Mouse (Mus musculus) neural tube, embryonic 12.5 days (tissue): Measurements from ENCODE around the gene Sypl2. TPM values are rescaled to one million over a fixed set of nuclear protein-coding genes. Genes with fewer than 3 reads are reported as not detected.

Experiments used
- ATAC-seq: fragments of 200-750 bp; cut with Nextera tagmentation; 2 replicates; pipeline ENCODE4 v1.8.0; 2017; ENCODE audit warnings: low read depth, mild to moderate bottlenecking, moderate TSS enrichment, moderate library complexity; ENCODE audit not compliant: low FRiP score
- H3K27ac ChIP-seq: fragments of 300-500 bp; sonication (generic); 2 replicates; pipeline ENCODE4 v1.5.1; 2016
- H3K27me3 ChIP-seq: fragments of 300-500 bp; sonication (generic); replicated peaks from 2 replicates; pipeline ENCODE4 v1.6.1; 2016; ENCODE audit warnings: mild to moderate bottlenecking
- H3K36me3 ChIP-seq: fragments of 300-500 bp; sonication (generic); 2 replicates; pipeline ENCODE4 v1.6.1; 2016; ENCODE audit warnings: mild to moderate bottlenecking
- H3K4me1 ChIP-seq: fragments of 300-500 bp; sonication (generic); 2 replicates; pipeline ENCODE4 v1.6.1; 2016
- H3K4me2 ChIP-seq: fragments of 300-500 bp; sonication (generic); replicated peaks from 2 replicates; pipeline ENCODE4 v1.6.1; 2016; ENCODE audit warnings: mild to moderate bottlenecking
- H3K4me3 ChIP-seq: fragments of 300-500 bp; sonication (generic); 2 replicates; pipeline ENCODE4 v1.5.1; 2016
- H3K9ac ChIP-seq: fragments of 300-500 bp; sonication (generic); 2 replicates; pipeline ENCODE4 v1.6.1; 2016; ENCODE audit warnings: mild to moderate bottlenecking
- H3K9me3 ChIP-seq: fragments of 300-500 bp; sonication (generic); 2 replicates; pipeline ENCODE4 v1.6.1; 2016; ENCODE audit warnings: mild to moderate bottlenecking
- whole genome bisulfite sequencing: fragments of 180-500 bp; shearing (Covaris S2); methylation state at CpG from one replicate; pipeline ENCODE4 v1.1.7; 2016; 5-methylcytosine and 5-hydroxymethylcytosine counted together
- polyA plus RNA-seq: library from polyadenylated mRNA; unstranded; fragments of >200 nt; fragmentation: Nextera tagmentation; extraction: Ambion mirVana; gene quantifications from 2 replicates; pipeline ENCODE4 v1.2.1, GENCODE M21; 2016

The Sypl2 gene
- polyA plus RNA-seq, 1 experiment from 2014 or later, result 0.47 TPM

GRCm38 (mm10) chr3:108186098-108187047 lies 40.1 kb downstream of the Sypl2 start, which contains the start of gene Amigo1:
Amigo1 (plus strand) TSS chr3:108186335.
- H3K27ac ChIP-seq, result no peak within 1 kb of the TSS
- 0 out of 2 replicates have a peak, but pooled peaks cover 5% of the 10 kb centered on the region for H3K27me3 ChIP-seq
- peak; percentile 71 for ATAC-seq
- H3K9me3 ChIP-seq, result no peaks in the 10 kb centered on the region
- H3K4me1 ChIP-seq, result peaks cover 33% of the 10 kb centered on the region
- peaks cover 9% of the 10 kb centered on the region; the same call in 1 of the 2 replicates for H3K36me3 ChIP-seq
- WGBS, result 2% methylated on average over 70 of the region's 100 CpGs
- H3K9ac ChIP-seq, result peak within 1 kb of the TSS; percentile 84
- peak within 1 kb of the TSS; percentile 93 for H3K4me2 ChIP-seq
- H3K4me3 ChIP-seq, result peak within 1 kb of the TSS; percentile 80

GRCm38 (mm10) chr3:108185460-108186097 lies 40.9 kb downstream of the Sypl2 start:
- Histone ChIP-seq H3K36me3 (peaks cover 6% of the 10 kb centered on the region; the same call in 1 of the 2 replicates), H3K9me3 (no peaks in the 10 kb centered on the region), H3K27ac (no peak overlapping the region), H3K27me3 (0 out of 2 replicates have a peak, but pooled peaks cover 5% of the 10 kb centered on the region), H3K4me1 (peaks cover 30% of the 10 kb centered on the region), H3K4me3 (peak overlapping the region; percentile 80), H3K4me2 (peak overlapping the region; percentile 93), H3K9ac (no peak overlapping the region)
- no peak for ATAC-seq
- 3% methylated on average over 16 of the region's 16 CpGs for WGBS

DNA sequence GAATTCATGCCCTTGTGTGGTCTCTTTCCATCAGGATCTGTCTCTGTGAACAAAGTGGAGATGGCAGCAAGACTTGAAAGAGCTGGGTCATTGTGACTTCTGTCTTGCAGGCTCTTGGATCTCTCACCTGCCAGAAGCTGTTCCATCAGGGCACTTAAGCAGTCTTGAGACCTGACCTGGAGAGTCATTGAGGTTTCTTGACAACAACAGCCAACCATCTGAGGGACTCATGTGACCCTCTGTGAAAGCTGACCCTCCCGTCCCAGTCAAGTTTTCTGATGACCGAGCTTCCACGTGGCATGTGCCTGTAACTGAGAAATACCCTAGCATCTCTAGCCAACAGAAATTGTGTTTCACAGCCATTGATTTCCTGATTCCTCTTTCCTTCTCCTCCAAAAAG lies 41.7 kb downstream of the Sypl2 start:
- Histone ChIP-seq H3K4me2 (no peak overlapping the region), H3K9ac (no peak overlapping the region), H3K9me3 (no peaks in the 10 kb centered on the region), H3K4me1 (peaks cover 28% of the 10 kb centered on the region), H3K27me3 (0 out of 2 replicates have a peak, but pooled peaks cover 5% of the 10 kb centered on the region), H3K36me3 (peaks cover 6% of the 10 kb centered on the region; the same call in 1 of the 2 replicates), H3K4me3 (no peak overlapping the region), H3K27ac (no peak overlapping the region)
- WGBS, result 72% methylated on average over 3 of the region's 3 CpGs
- no peak for ATAC-seq

GRCm38 (mm10) chr3:108180514-108180913 lies 45.9 kb downstream of the Sypl2 start:
- no peaks in the 10 kb centered on the region for H3K9me3 ChIP-seq
- H3K9ac ChIP-seq, result no peak overlapping the region
- no peak overlapping the region for H3K4me3 ChIP-seq
- no peak for ATAC-seq
- 56% methylated on average over 2 of the region's 2 CpGs for WGBS
- H3K27me3 ChIP-seq, result no peaks in the 10 kb centered on the region
- H3K4me1 ChIP-seq, result peaks cover 3% of the 10 kb centered on the region
- H3K36me3 ChIP-seq, result no peaks in the 10 kb centered on the region
- H3K4me2 ChIP-seq, result no peak overlapping the region
- H3K27ac ChIP-seq, result no peak overlapping the region

DNA sequence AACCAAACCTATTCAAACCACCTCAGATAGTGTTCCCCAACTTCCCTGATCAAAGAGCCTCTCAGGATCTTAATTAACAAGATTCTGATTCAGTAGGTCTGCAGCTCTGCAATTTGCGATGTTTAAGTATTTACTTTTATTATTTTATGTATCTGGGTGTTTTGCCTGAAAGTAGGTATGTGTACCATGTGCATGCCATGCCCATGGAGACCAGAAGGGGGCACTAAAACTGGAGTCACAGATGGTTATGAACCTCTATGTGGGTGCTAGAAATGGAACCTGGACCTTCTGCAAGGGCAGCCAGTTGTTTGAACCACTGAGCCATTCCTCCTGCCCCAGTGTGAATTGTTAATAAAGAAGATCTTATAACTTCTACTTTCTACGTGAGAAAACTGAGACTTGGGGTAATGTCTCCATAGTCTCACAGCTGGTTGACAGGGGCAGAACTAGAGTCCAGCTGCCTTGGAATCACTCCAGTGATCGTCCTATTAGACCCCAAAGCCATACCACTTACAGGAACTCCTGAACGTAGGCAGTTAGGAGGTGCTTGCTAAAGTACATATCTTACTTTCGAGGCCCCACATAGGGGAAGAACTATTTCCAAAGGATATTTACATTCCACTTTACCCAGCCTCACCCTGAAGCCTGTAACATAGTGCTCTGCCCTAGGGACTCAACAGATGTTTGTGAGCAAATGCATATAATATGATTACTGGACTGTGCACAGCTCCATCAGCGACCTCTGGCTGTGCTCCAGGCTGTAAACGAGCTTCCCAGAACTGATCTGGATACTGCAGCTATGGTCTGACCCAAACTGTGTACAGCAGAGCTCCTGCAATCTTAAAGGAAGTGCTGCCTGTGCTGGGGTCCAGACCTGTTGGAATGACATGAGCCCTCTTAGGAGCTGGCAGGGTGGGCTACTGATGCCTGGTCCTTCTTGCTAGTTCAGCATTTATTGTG lies 47.4 kb downstream of the Sypl2 start:
- Histone ChIP-seq H3K9ac (no peak overlapping the region), H3K9me3 (no peaks in the 10 kb centered on the region), H3K27me3 (no peaks in the 10 kb centered on the region), H3K4me2 (no peak overlapping the region), H3K27ac (no peak overlapping the region), H3K4me1 (peaks cover 9% of the 10 kb centered on the region), H3K4me3 (no peak overlapping the region), H3K36me3 (no peaks in the 10 kb centered on the region)
- no peak for ATAC-seq
- WGBS, result 82% methylated on average over 7 of the region's 7 CpGs

DNA sequence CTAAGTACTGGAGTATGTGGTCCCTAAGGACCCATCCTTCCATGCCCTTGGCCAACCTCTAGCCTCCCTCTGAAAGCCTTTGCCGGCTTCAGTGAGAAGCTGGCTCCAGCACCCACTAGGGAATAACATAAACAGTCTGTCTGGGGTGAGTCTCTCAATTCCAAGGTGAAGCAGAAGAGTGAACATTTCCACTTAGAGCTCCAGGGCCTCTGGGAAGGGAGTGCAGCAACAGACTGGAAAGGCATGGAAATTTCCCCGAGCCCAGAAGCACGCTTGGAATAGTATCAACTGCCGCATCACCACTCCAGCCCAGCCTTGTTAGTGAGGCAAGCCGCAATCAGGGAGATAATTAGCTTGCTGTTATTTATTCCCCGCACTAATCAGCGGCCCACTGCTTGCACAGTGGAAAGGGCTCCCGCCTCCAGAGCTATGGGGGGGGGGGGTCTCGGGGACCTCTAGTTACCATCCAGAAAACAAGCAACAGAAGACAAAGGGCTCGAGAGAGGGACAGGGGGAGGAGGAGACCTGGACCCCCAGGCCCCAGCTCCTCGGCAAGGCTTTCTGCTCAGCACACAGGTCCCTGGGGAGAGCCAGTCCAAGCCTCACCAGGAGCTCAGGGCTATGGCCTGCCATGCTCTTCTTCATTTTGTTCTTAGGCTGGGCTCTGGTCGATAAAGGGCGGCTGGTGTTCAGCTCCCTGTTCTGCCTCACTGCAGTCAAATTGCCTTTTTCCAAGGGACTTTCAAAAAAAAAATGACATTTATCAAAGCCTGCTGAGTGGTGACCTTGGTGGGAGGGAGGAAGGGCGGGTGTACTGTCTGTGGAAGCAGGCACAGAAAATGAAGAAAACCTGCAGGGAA lies 51.5 kb downstream of the Sypl2 start:
- Histone ChIP-seq H3K4me1 (peaks cover 9% of the 10 kb centered on the region), H3K9me3 (no peaks in the 10 kb centered on the region), H3K9ac (no peak overlapping the region; the same call in 1 of the 2 replicates), H3K4me3 (no peak overlapping the region), H3K27me3 (no peaks in the 10 kb centered on the region), H3K36me3 (no peaks in the 10 kb centered on the region), H3K4me2 (peak overlapping the region; percentile 30), H3K27ac (no peak overlapping the region)
- WGBS, result 13% methylated on average over 14 of the region's 14 CpGs
- ATAC-seq, result peak; percentile 83

- no peak overlapping the region; the same call in 1 of the 2 replicates for H3K4me2 ChIP-seq
- H3K9me3 ChIP-seq, result no peaks in the 10 kb centered on the region
- H3K4me1 ChIP-seq, result peaks cover 38% of the 10 kb centered on the region
- H3K27ac ChIP-seq, result no peak overlapping the region
- 29% methylated on average over 3 of the region's 3 CpGs for WGBS
- no peaks in the 10 kb centered on the region for H3K36me3 ChIP-seq
- H3K27me3 ChIP-seq, result no peaks in the 10 kb centered on the region
- ATAC-seq, result no peak
- H3K4me3 ChIP-seq, result no peak overlapping the region
- no peak overlapping the region for H3K9ac ChIP-seq
Measured at GRCm38 (mm10) chr3:108169199-108169598, 57.2 kb downstream of the Sypl2 start.

GRCm38 (mm10) chr3:108167499-108167898 lies 58.9 kb downstream of the Sypl2 start:
- no peak overlapping the region for H3K9ac ChIP-seq
- peaks cover 38% of the 10 kb centered on the region for H3K4me1 ChIP-seq
- no peaks in the 10 kb centered on the region for H3K27me3 ChIP-seq
- ATAC-seq, result no peak
- H3K36me3 ChIP-seq, result no peaks in the 10 kb centered on the region
- WGBS, result 42% methylated on average over 14 of the region's 14 CpGs
- peak overlapping the region; percentile 32; the same call in 1 of the 2 replicates for H3K4me2 ChIP-seq
- no peak overlapping the region for H3K27ac ChIP-seq
- H3K9me3 ChIP-seq, result no peaks in the 10 kb centered on the region
- no peak overlapping the region for H3K4me3 ChIP-seq

DNA sequence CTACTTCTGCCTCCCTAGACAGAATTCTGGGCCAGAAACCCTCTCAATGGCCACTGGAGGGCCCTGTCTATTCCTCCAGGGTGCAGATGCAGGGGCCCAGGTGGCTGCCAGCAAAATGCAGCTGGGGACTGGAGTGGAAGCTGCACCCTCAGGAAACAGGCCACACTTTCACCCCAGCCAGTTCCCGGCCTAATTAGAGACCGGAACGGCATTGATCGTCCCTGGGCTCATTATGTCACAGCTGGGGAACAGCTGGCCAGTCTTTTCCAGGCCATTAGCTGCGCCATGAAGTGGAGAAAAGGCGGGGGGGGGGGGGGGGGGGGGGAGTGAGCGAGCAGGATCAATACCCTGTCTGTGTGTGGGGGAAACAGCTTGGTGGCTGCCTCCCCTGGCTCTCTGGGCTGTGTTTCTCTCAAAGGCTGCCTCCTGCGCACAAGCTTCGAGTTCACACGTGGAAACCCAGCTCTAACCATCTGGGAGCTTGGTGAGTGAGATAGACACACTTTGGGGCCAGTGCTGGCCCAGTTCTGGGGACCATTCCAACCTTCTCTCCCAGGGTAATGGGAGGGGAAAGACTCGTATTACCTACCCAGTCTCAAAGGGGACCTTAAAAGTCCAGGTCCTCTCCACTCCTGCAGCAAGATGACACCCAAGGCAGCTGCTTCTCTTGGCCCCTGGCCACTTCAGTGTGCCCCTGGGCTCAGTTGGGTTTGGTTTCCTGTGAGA lies 59.8 kb downstream of the Sypl2 start:
- H3K4me1 ChIP-seq, result peaks cover 38% of the 10 kb centered on the region
- no peak overlapping the region for H3K4me3 ChIP-seq

More for the DNA sequence above, 59.8 kb downstream of the Sypl2 start:
- Histone ChIP-seq H3K36me3 (no peaks in the 10 kb centered on the region), H3K9me3 (no peaks in the 10 kb centered on the region), H3K27ac (peak overlapping the region; percentile 32; the same call in 1 of the 2 replicates), H3K4me2 (peak overlapping the region; percentile 32), H3K27me3 (no peaks in the 10 kb centered on the region), H3K9ac (0 out of 2 replicates have a peak overlapping the region, but pooled peaks have one; percentile 29)
- WGBS, result 2% methylated on average over 9 of the region's 11 CpGs
- peak; percentile 74 for ATAC-seq
